Mouse (Mus musculus) adrenal gland, adult 8-10 months (tissue): Measurements from ENCODE around the gene Jsrp1. TPM values are rescaled to one million over a fixed set of nuclear protein-coding genes. Genes with fewer than 3 reads are reported as not detected.

Experiments
- DNase-seq: peaks from one replicate; pipeline ENCODE4 v3.0.0; 2022
- total RNA-seq, 4 experiments: library from RNA; stranded (reverse); gene quantifications; 2 replicates each; pipeline ENCODE4 v1.2.4; 2022

The Jsrp1 gene
- total RNA-seq: 10 to 100 TPM in 2 of 4 experiments, 1 to 10 TPM in 2; 5.7 to 23.4 (median 12.4) TPM

- no peak for DNase-seq
These were observed at the start of gene Jsrp1 for GRCm38 (mm10) chr10:80813366-80813765. Jsrp1 (minus strand) TSS chr10:80813498.

- DNase-seq: no peak
These were observed 49.0 kb upstream of the Jsrp1 start for GRCm38 (mm10) chr10:80862305-80862704.

- no peak for DNase-seq
These were observed 45.1 kb upstream of the Jsrp1 start for GRCm38 (mm10) chr10:80858350-80858935.

- DNase-seq: no peak
These were observed 44.5 kb upstream of the Jsrp1 start for GRCm38 (mm10) chr10:80857848-80858247.

- no peak for DNase-seq
These were observed 44.1 kb upstream of the Jsrp1 start for GRCm38 (mm10) chr10:80857386-80857785.

- no peak for DNase-seq
These were observed 43.6 kb upstream of the Jsrp1 start for GRCm38 (mm10) chr10:80856908-80857307.

GRCm38 (mm10) chr10:80856267-80856666 is 43.0 kb upstream of the Jsrp1 start:
- DNase-seq: no peak

- no peak for DNase-seq
These were observed 42.4 kb upstream of the Jsrp1 start for GRCm38 (mm10) chr10:80855749-80856073.

GRCm38 (mm10) chr10:80854913-80855748 is 41.8 kb upstream of the Jsrp1 start, which contains the start of the genes Lsm7 and Sppl2b:
Lsm7 (minus strand) TSS chr10:80855209.
Sppl2b (plus strand) TSS chr10:80855275.
- DNase-seq: peak; percentile 94

GRCm38 (mm10) chr10:80848571-80848970 is 35.3 kb upstream of the Jsrp1 start:
- peak; percentile 51 for DNase-seq

- no peak for DNase-seq
These were observed 32.4 kb upstream of the Jsrp1 start for GRCm38 (mm10) chr10:80845732-80846131.

- DNase-seq: no peak
These were observed 31.9 kb upstream of the Jsrp1 start for GRCm38 (mm10) chr10:80845055-80845693.

- no peak for DNase-seq
These were observed 30.7 kb upstream of the Jsrp1 start, which contains the start of gene Lingo3 for GRCm38 (mm10) chr10:80843931-80844547. Lingo3 (minus strand) TSS chr10:80844039.

- no peak for DNase-seq
These were observed 30.0 kb upstream of the Jsrp1 start for GRCm38 (mm10) chr10:80843087-80843930.

GRCm38 (mm10) chr10:80842334-80842733 is 29.0 kb upstream of the Jsrp1 start:
- no peak for DNase-seq

GRCm38 (mm10) chr10:80841685-80842084 is 28.4 kb upstream of the Jsrp1 start:
- no peak for DNase-seq

- DNase-seq: no peak
These were observed 26.6 kb upstream of the Jsrp1 start for GRCm38 (mm10) chr10:80839848-80840247.

GRCm38 (mm10) chr10:80838346-80838912 is 25.1 kb upstream of the Jsrp1 start:
- peak; percentile 58 for DNase-seq

GRCm38 (mm10) chr10:80837827-80838226 is 24.5 kb upstream of the Jsrp1 start:
- DNase-seq: no peak

GRCm38 (mm10) chr10:80836949-80837379 is 23.7 kb upstream of the Jsrp1 start:
- DNase-seq: no peak

GRCm38 (mm10) chr10:80835617-80836016 is 22.3 kb upstream of the Jsrp1 start:
- DNase-seq: no peak
